Mouse (Mus musculus) CH12.LX (cell line): ENCODE measurements around the gene 4933417A18Rik. TPM values are rescaled to one million over a fixed set of nuclear protein-coding genes. Genes with fewer than 3 reads are reported as not detected.

Source experiments
- DNase-seq: peaks from one replicate; pipeline ENCODE4 v3.0.0-alpha.2; 2013; ENCODE audit errors: extremely low read depth
- H3K27ac ChIP-seq: 2 replicates; pipeline ENCODE4 v1.5.1; 2012; ENCODE audit warnings: low read depth, mild to moderate bottlenecking, control low read depth, moderate library complexity; ENCODE audit not compliant: insufficient read depth
- H3K27me3 ChIP-seq: replicated peaks from 2 replicates; pipeline ENCODE3; 2012; ENCODE audit warnings: inconsistent platforms
- H3K36me3 ChIP-seq, 2 experiments: replicated peaks in 1 of 2; 2 replicates each; pipeline versions ENCODE3 to v1.6.1; 2012; ENCODE audit warnings: inconsistent platforms in 1 of 2, low read length in 1 of 2, mild to moderate bottlenecking in 1 of 2, mixed read lengths in 1 of 2, moderate library complexity in 1 of 2; ENCODE audit not compliant: control insufficient read depth in 1 of 2, insufficient read depth in 1 of 2
- H3K4me1 ChIP-seq, 2 experiments: 2 replicates each; pipeline ENCODE4 v1.6.1; 2012; ENCODE audit warnings: inconsistent platforms in 1 of 2, moderate library complexity in 1 of 2; ENCODE audit not compliant: insufficient read depth in 2 of 2, control insufficient read depth in 1 of 2
- H3K4me2 ChIP-seq: 2 replicates; pipeline ENCODE4 v1.6.1; 2012; ENCODE audit warnings: low read depth, mild to moderate bottlenecking, control low read depth; ENCODE audit not compliant: poor library complexity, insufficient read depth, severe bottlenecking
- H3K4me3 ChIP-seq, 3 experiments: fragments of 150-350 bp in 1 of 3; sonication (generic) in 1 of 3; replicated peaks in 1 of 3; 2 replicates each; pipeline versions ENCODE3 to v1.5.1; 2011 to 2012; ENCODE audit warnings: low read depth in 2 of 3, low read length in 2 of 3, mild to moderate bottlenecking in 2 of 3, moderate library complexity in 2 of 3, control low read depth in 1 of 3, improper control_type of control experiment in 1 of 3, inconsistent platforms in 1 of 3, mixed read lengths in 1 of 3; ENCODE audit not compliant: poor library complexity in 1 of 3
- H3K79me2 ChIP-seq: replicated peaks from 2 replicates; pipeline ENCODE4 v1.6.1; 2012; ENCODE audit warnings: mild to moderate bottlenecking, moderate library complexity; ENCODE audit not compliant: control insufficient read depth, poor library complexity, insufficient read depth, severe bottlenecking; ENCODE audit errors: extremely low read depth
- H3K9ac ChIP-seq: 2 replicates; pipeline ENCODE4 v1.6.1; 2012; ENCODE audit warnings: low read depth, mild to moderate bottlenecking, control low read depth, moderate library complexity; ENCODE audit not compliant: insufficient read depth
- H3K9me3 ChIP-seq: replicated peaks from 2 replicates; pipeline ENCODE3; 2012; ENCODE audit warnings: low read length, inconsistent platforms, mixed read lengths
- BHLHE40 ChIP-seq: IDR thresholded peaks from 2 replicates; pipeline ENCODE4 v1.6.1; 2011; ENCODE audit warnings: mild to moderate bottlenecking, low read depth, low read length, improper control_type of control experiment
- CHD2 ChIP-seq: IDR thresholded peaks from 2 replicates; pipeline ENCODE4 v1.6.1; 2011; ENCODE audit warnings: low read length, improper control_type of control experiment
- CTCF ChIP-seq, 2 experiments: IDR thresholded peaks in 1 of 2; conservative IDR thresholded peaks in 1 of 2; 2 replicates each; pipeline ENCODE4 v1.5.1; 2011 to 2012; ENCODE audit warnings: low read depth in 2 of 2, low read length in 2 of 2, improper control_type of control experiment in 1 of 2, inconsistent platforms in 1 of 2, mild to moderate bottlenecking in 1 of 2, moderate library complexity in 1 of 2
- ETS1 ChIP-seq: conservative IDR thresholded peaks from 2 replicates; pipeline ENCODE4 v1.6.1; 2012; ENCODE audit warnings: low read depth, mild to moderate bottlenecking, inconsistent platforms, low read length, improper control_type of control experiment, moderate library complexity
- GABPA ChIP-seq: IDR thresholded peaks from 2 replicates; pipeline ENCODE4 v1.6.1; 2012; ENCODE audit warnings: low read depth, low read length, improper control_type of control experiment, inconsistent platforms; ENCODE audit not compliant: insufficient replicate concordance
- HCFC1 ChIP-seq: IDR thresholded peaks from 2 replicates; pipeline ENCODE4 v1.6.1; 2012; ENCODE audit warnings: low read depth, mild to moderate bottlenecking, inconsistent platforms, low read length, improper control_type of control experiment
- IRF4 ChIP-seq: IDR thresholded peaks from 2 replicates; pipeline ENCODE4 v1.6.1; 2014; ENCODE audit warnings: low read depth, mild to moderate bottlenecking, inconsistent platforms, low read length, improper control_type of control experiment
- JUND ChIP-seq: conservative IDR thresholded peaks from 2 replicates; pipeline ENCODE4 v1.6.1; 2011; ENCODE audit warnings: low read depth, low read length, improper control_type of control experiment
- MAFK ChIP-seq: IDR thresholded peaks from 2 replicates; pipeline ENCODE4 v1.6.1; 2011; ENCODE audit warnings: low read length, improper control_type of control experiment; ENCODE audit not compliant: insufficient replicate concordance
- MAX ChIP-seq: IDR thresholded peaks from 2 replicates; pipeline ENCODE4 v1.6.1; 2011; ENCODE audit warnings: low read length, improper control_type of control experiment
- MAZ ChIP-seq: IDR thresholded peaks from 2 replicates; pipeline ENCODE4 v1.6.1; 2012; ENCODE audit warnings: low read depth, mild to moderate bottlenecking, inconsistent platforms, low read length, improper control_type of control experiment, moderate library complexity
- MEF2A ChIP-seq: IDR thresholded peaks from 2 replicates; pipeline ENCODE4 v1.6.1; 2014; ENCODE audit warnings: low read depth, mild to moderate bottlenecking, inconsistent platforms, low read length, improper control_type of control experiment, borderline replicate concordance
- PAX5 ChIP-seq: IDR thresholded peaks from 2 replicates; pipeline ENCODE4 v1.6.1; 2012; ENCODE audit warnings: low read length, inconsistent platforms, mixed read lengths
- RCOR1 ChIP-seq: conservative IDR thresholded peaks from 2 replicates; pipeline ENCODE4 v1.6.1; 2012; ENCODE audit warnings: low read depth, mild to moderate bottlenecking, inconsistent platforms, low read length, improper control_type of control experiment
- TBP ChIP-seq: conservative IDR thresholded peaks from 2 replicates; pipeline ENCODE4 v1.6.1; 2011; ENCODE audit warnings: low read depth, low read length, improper control_type of control experiment
- TCF12 ChIP-seq: IDR thresholded peaks from 2 replicates; pipeline ENCODE4 v1.6.1; 2014; ENCODE audit warnings: low read depth, mild to moderate bottlenecking, inconsistent platforms, low read length, improper control_type of control experiment
- UBTF ChIP-seq: IDR thresholded peaks from 2 replicates; pipeline ENCODE4 v1.6.1; 2012; ENCODE audit warnings: low read depth, mild to moderate bottlenecking, inconsistent platforms, low read length, improper control_type of control experiment, moderate library complexity
- USF2 ChIP-seq: conservative IDR thresholded peaks from 2 replicates; pipeline ENCODE4 v1.6.1; 2011; ENCODE audit warnings: low read depth, low read length, improper control_type of control experiment
- ZKSCAN1 ChIP-seq: IDR thresholded peaks from 2 replicates; pipeline ENCODE4 v1.6.1; 2012; ENCODE audit warnings: low read depth, inconsistent platforms, low read length, improper control_type of control experiment, borderline replicate concordance
- dilution Hi-C: fragments of 300-500 bp; cut with MboI; formaldehyde crosslinking; loops from 2 replicates; pipeline ENCODE4 v1.14.3; 2020; ENCODE audit warnings: low sequenced_read_pairs; ENCODE audit not compliant: extremely low pct_unique_long_range_greater_than_20kb, extremely low pct_ligation_motif_present
- in situ Hi-C: fragments of 300-500 bp; cut with MboI; formaldehyde crosslinking; loops from 3 replicates; pipeline ENCODE4 v1.14.3; 2019; ENCODE audit warnings: low sequenced_read_pairs, low pct_ligation_motif_present, low pct_unique_long_range_greater_than_20kb, mixed read lengths
- polyA plus RNA-seq: library from polyadenylated mRNA; unstranded; fragments of >175 nt; gene quantifications from 2 replicates; pipeline ENCODE4 v1.2.1, GENCODE M21; 2012; ENCODE audit warnings: low read depth; ENCODE audit not compliant: insufficient read length
- total RNA-seq, 2 experiments: library from RNA; depleted of rRNA; stranded (reverse); fragments of 300-350 nt in 1 of 2; fragments of >200 nt in 1 of 2; gene quantifications; 2 replicates each; pipeline ENCODE4 v1.2.3; 2012 to 2014

The 4933417A18Rik gene
- total and polyA plus RNA-seq, 3 experiments, result not detected

DNA sequence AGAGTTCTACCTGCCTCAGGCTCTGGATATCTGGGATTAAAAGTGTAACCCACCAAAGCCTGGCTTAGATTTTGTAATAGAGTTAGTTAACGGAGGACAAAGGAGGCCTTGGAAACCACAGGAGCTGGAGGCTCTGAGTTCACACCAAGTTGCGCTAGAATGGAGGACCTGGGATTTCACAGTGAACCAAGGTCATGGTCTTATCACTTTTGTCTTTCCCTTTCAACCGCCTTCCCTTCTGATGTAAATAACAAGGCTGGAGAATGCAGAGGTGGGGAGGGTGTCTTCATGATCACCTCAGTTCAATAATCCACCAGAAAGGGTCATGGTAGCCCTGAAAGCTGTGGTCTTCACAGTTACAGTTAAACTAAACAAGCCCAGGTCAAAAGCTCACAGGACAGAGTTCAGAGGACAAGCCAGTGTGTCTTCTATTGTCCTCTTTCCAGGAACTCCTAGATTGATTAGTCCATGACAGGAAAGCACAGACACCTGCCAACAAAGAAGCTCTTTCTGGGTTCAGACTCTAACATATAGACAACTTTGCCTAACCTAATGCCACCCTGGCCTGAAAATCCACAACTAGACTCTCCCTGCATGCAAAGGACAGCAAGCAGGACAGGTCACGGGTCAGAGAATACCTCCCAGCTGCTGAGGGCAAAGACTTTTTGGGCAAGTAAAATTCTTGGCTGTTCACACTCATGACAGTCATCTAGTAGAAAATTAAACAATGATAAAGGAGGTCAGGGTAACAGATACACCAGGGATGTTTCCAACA lies 37.0 kb downstream of the 4933417A18Rik start:
- Histone ChIP-seq H3K79me2 (no peaks in the 10 kb centered on the region), H3K36me3 (no peaks in the 10 kb centered on the region), H3K9ac (no peak overlapping the region), H3K27me3 (no peaks in the 10 kb centered on the region), H3K4me2 (no peak overlapping the region), H3K27ac (no peak overlapping the region), H3K9me3 (no peaks in the 10 kb centered on the region), H3K4me1 (no peaks in the 10 kb centered on the region), H3K4me3 (no peak overlapping the region)
- no peak for DNase-seq
- in situ Hi-C loops (no loop called here), dilution Hi-C loops (no loop called here)
- TF ChIP-seq MAFK, result no peak
- no peak for TF ChIP-seq ETS1
- TF ChIP-seq CHD2, result no peak
- no peak for TF ChIP-seq CTCF (conservative IDR thresholded peaks at IDR 0.05 in 1 of 2, IDR thresholded peaks at IDR 0.05 in 1 of 2; ENCODE audit: low read depth in 2 of 2, low read length in 2 of 2)
- no peak for TF ChIP-seq BHLHE40
- no peak for TF ChIP-seq TBP
- TF ChIP-seq USF2, result no peak
- no peak for TF ChIP-seq ZKSCAN1
- TF ChIP-seq MAZ, result no peak
- no peak for TF ChIP-seq IRF4
- TF ChIP-seq HCFC1, result no peak
- no peak for TF ChIP-seq JUND
- TF ChIP-seq MEF2A, result no peak
- no peak for TF ChIP-seq GABPA
- TF ChIP-seq UBTF, result no peak
- TF ChIP-seq MAX, result no peak
- no peak for TF ChIP-seq PAX5
- TF ChIP-seq TCF12, result no peak

DNA sequence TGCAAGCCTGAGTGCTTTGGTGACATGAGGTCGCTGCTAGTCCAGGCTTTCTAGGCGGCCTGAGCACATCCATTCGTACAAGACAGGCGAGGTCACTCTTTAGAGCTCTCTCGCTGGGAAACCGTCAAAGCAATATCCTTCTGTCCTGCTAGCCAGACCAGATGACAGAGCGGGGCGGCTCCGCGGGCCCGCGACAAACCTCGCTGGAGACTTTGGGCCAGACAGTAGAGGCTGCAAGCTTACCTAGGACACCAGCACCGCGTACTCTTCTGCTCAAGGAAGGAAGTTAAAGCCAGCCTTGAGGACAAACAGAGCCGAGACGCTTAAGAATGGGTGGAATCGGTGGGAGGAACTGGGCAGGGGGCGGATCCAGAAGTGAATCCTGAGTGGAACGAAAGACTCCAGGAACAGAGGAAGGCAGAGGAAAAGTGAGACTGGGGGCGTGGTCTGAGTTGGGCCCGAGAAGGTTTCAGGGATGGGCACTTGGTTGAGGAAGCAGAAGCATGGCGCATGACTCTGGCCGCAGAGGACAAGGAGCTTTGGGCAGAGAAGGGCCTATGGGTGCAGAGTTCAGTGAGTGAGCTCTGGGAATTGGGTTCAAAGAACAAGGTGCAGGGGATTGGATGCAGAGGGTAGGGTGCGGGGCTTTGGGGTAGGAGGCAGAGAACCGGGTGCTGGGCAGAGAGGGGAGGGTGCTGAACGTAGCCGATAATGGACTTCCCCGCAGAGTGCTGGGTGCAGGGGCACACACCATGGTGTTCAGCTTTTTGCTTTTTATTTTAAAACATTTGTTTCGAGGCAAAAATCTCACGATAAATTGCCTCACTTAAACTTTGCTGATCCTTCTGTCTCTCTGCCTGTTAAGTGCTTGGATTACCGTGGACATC lies 39.5 kb downstream of the 4933417A18Rik start, which contains the start of gene Eci3:
Gene Eci3, minus strand, starts transcription at position 300 of the 887 bp plus-strand sequence.
- Histone ChIP-seq H3K27me3 (no peaks in the 10 kb centered on the region), H3K4me3 (no peak within 1 kb of the TSS), H3K36me3 (no peaks in the 10 kb centered on the region), H3K9me3 (no peaks in the 10 kb centered on the region), H3K9ac (no peak within 1 kb of the TSS), H3K27ac (no peak within 1 kb of the TSS), H3K79me2 (no peaks in the 10 kb centered on the region), H3K4me1 (no peaks in the 10 kb centered on the region), H3K4me2 (no peak within 1 kb of the TSS)
- DNase-seq, result no peak
- dilution Hi-C loops, result no loop called here
- TF ChIP-seq USF2 (no peak), RCOR1 (no peak), ETS1 (no peak)
- in situ Hi-C loops, result no loop called here
